Mouse (Mus musculus) small intestine, adult 2 months (tissue): Measurements from ENCODE around the gene Ugt1a1.

Experiments
- CTCF ChIP-seq: fragments of 200-500 bp; IDR thresholded peaks from 2 replicates; pipeline ENCODE4 v1.5.1; 2012; ENCODE audit warnings: low read depth, mild to moderate bottlenecking, control low read depth, inconsistent platforms, low read length, moderate library complexity, mixed read lengths; ENCODE audit not compliant: insufficient replicate concordance, insufficient read length; ENCODE audit errors: extremely low read depth
- POLR2A ChIP-seq: fragments of 200-500 bp; IDR thresholded peaks from 2 replicates; pipeline ENCODE4 v1.6.1; 2012; ENCODE audit warnings: low read depth, mild to moderate bottlenecking, control low read depth, inconsistent platforms, low read length, moderate library complexity

DNA sequence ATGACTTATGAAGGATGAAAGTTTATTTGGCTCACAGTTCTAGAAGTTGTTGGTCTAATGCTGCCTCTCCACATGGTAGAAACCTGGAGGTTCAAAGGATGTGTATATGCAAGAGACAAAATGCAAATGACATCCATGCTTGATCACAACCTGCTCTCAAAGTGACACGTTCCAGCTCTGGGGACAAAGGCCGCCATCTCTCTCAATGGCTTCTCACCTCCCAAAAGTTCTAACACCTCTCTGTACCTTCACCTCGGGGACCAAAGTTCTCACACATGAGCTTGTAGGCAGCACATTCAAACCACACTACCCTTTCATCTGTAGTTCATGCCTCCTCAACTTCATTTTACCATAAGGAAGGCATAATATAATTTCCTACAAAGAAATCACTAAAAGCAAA, 5.8 kb downstream of the Ugt1a1 start:
- TF ChIP-seq POLR2A = no peak
- no peak for TF ChIP-seq CTCF
